Mouse (Mus musculus) lung, embryonic 15.5 days (tissue): ENCODE results near the gene Calhm6. TPM values are rescaled to one million over a fixed set of nuclear protein-coding genes. Genes with fewer than 3 reads are reported as not detected.

Experiments
- ATAC-seq: fragments of 200-750 bp; cut with Nextera tagmentation; 2 replicates; pipeline ENCODE4 v1.8.0; 2017; ENCODE audit warnings: moderate number of reproducible peaks, borderline replicate concordance; ENCODE audit not compliant: low FRiP score, low TSS enrichment; ENCODE audit errors: extremely low read depth
- H3K27ac ChIP-seq: fragments of 300-500 bp; sonication (generic); 2 replicates; pipeline ENCODE4 v1.5.1; 2015; ENCODE audit warnings: moderate library complexity, mild to moderate bottlenecking, inconsistent platforms
- H3K27me3 ChIP-seq: fragments of 300-500 bp; sonication (generic); 2 replicates; pipeline ENCODE4 v1.6.1; 2015; ENCODE audit warnings: inconsistent platforms
- H3K36me3 ChIP-seq: fragments of 300-500 bp; sonication (generic); 2 replicates; pipeline ENCODE4 v1.6.1; 2015; ENCODE audit warnings: inconsistent platforms
- H3K4me1 ChIP-seq: fragments of 300-500 bp; sonication (generic); 2 replicates; pipeline ENCODE4 v1.6.1; 2015; ENCODE audit warnings: inconsistent platforms
- H3K4me2 ChIP-seq: fragments of 300-500 bp; sonication (generic); 2 replicates; pipeline ENCODE4 v1.6.1; 2015; ENCODE audit warnings: inconsistent platforms, mild to moderate bottlenecking, moderate library complexity
- H3K4me3 ChIP-seq: fragments of 300-500 bp; sonication (generic); 2 replicates; pipeline ENCODE4 v1.5.1; 2015; ENCODE audit warnings: mild to moderate bottlenecking, inconsistent platforms
- H3K9ac ChIP-seq: fragments of 300-500 bp; sonication (generic); 2 replicates; pipeline ENCODE4 v1.6.1; 2015; ENCODE audit warnings: inconsistent platforms
- H3K9me3 ChIP-seq: fragments of 300-500 bp; sonication (generic); 2 replicates; pipeline ENCODE4 v1.6.1; 2016; ENCODE audit warnings: inconsistent platforms
- WGBS: fragments of 180-500 bp; shearing (Covaris S2); methylation state at CpG from one replicate; pipeline ENCODE4 v1.1.7; 2015; 5-methylcytosine and 5-hydroxymethylcytosine counted together
- polyA plus RNA-seq: library from polyadenylated mRNA; unstranded; fragments of >200 nt; fragmentation: Nextera tagmentation; extraction: Ambion mirVana; gene quantifications from 2 replicates; pipeline ENCODE4 v1.2.1, GENCODE M21; 2015

Calhm6 gene
- polyA plus RNA-seq, 1 experiment from 2014 or later: 1.2 TPM

- Histone ChIP-seq H3K4me3 (no peak overlapping the region), H3K27me3 (no peaks in the 10 kb centered on the region), H3K9ac (no peak overlapping the region), H3K27ac (no peak overlapping the region), H3K4me2 (no peak overlapping the region), H3K4me1 (no peaks in the 10 kb centered on the region), H3K9me3 (no peaks in the 10 kb centered on the region), H3K36me3 (no peaks in the 10 kb centered on the region)
- 58% methylated on average over 4 of the region's 4 CpGs for WGBS
- no peak for ATAC-seq
Measured at GRCm38 (mm10) chr10:34139768-34140167, 12.0 kb upstream of the Calhm6 start.

- WGBS: 36% methylated on average over 6 of the region's 6 CpGs
- H3K27me3 ChIP-seq: no peaks in the 10 kb centered on the region
- no peak for ATAC-seq
- no peaks in the 10 kb centered on the region for H3K4me1 ChIP-seq
- no peak overlapping the region for H3K4me3 ChIP-seq
- H3K36me3 ChIP-seq: no peaks in the 10 kb centered on the region
- no peak overlapping the region for H3K27ac ChIP-seq
- no peak overlapping the region for H3K4me2 ChIP-seq
- H3K9ac ChIP-seq: no peak overlapping the region
- H3K9me3 ChIP-seq: no peaks in the 10 kb centered on the region
Measured at GRCm38 (mm10) chr10:34138027-34138426, 10.2 kb upstream of the Calhm6 start.

GRCm38 (mm10) chr10:34136432-34136831, 8.6 kb upstream of the Calhm6 start:
- H3K4me2 ChIP-seq: no peak overlapping the region
- H3K4me3 ChIP-seq: no peak overlapping the region
- no peaks in the 10 kb centered on the region for H3K27me3 ChIP-seq
- ATAC-seq: no peak
- H3K4me1 ChIP-seq: no peaks in the 10 kb centered on the region
- no peak overlapping the region for H3K27ac ChIP-seq
- H3K9me3 ChIP-seq: no peaks in the 10 kb centered on the region
- WGBS: 22% methylated on average over 6 of the region's 6 CpGs
- H3K9ac ChIP-seq: no peak overlapping the region
- no peaks in the 10 kb centered on the region for H3K36me3 ChIP-seq

- Histone ChIP-seq H3K9ac (no peak overlapping the region), H3K4me2 (no peak overlapping the region), H3K36me3 (no peaks in the 10 kb centered on the region), H3K4me3 (no peak overlapping the region), H3K27ac (no peak overlapping the region), H3K27me3 (no peaks in the 10 kb centered on the region), H3K4me1 (peaks cover 13% of the 10 kb centered on the region; the same call in 1 of the 2 replicates), H3K9me3 (no peaks in the 10 kb centered on the region)
- WGBS: 63% methylated on average over 2 of the region's 2 CpGs
- ATAC-seq: no peak
Measured at GRCm38 (mm10) chr10:34131356-34131755, 3.6 kb upstream of the Calhm6 start.

- no peak for ATAC-seq
- Histone ChIP-seq H3K9me3 (no peaks in the 10 kb centered on the region), H3K36me3 (no peaks in the 10 kb centered on the region), H3K4me1 (peaks cover 13% of the 10 kb centered on the region; the same call in 1 of the 2 replicates), H3K27ac (no peak overlapping the region), H3K27me3 (no peaks in the 10 kb centered on the region), H3K4me3 (no peak overlapping the region), H3K9ac (no peak overlapping the region), H3K4me2 (no peak overlapping the region)
- WGBS: 67% methylated on average over 6 of the region's 6 CpGs
Measured at GRCm38 (mm10) chr10:34128391-34128790, 607 bp upstream of the Calhm6 start.

- Histone ChIP-seq H3K4me3 (no peak overlapping the region), H3K9me3 (no peaks in the 10 kb centered on the region), H3K4me1 (no peaks in the 10 kb centered on the region), H3K36me3 (no peaks in the 10 kb centered on the region), H3K27ac (no peak overlapping the region), H3K9ac (no peak overlapping the region), H3K4me2 (no peak overlapping the region), H3K27me3 (no peaks in the 10 kb centered on the region)
- WGBS: 89% methylated on average over 2 of the region's 2 CpGs
- no peak for ATAC-seq
Measured at GRCm38 (mm10) chr10:34118421-34118820, 9.4 kb downstream of the Calhm6 start.

- Histone ChIP-seq H3K4me2 (no peak overlapping the region), H3K4me1 (no peaks in the 10 kb centered on the region), H3K9ac (no peak overlapping the region), H3K27ac (no peak overlapping the region), H3K27me3 (no peaks in the 10 kb centered on the region), H3K9me3 (no peaks in the 10 kb centered on the region), H3K36me3 (no peaks in the 10 kb centered on the region), H3K4me3 (no peak overlapping the region)
- no peak for ATAC-seq
Measured at GRCm38 (mm10) chr10:34117770-34118169, 10.0 kb downstream of the Calhm6 start.

GRCm38 (mm10) chr10:34117131-34117530, 10.7 kb downstream of the Calhm6 start:
- Histone ChIP-seq H3K4me3 (no peak overlapping the region), H3K27me3 (no peaks in the 10 kb centered on the region), H3K27ac (no peak overlapping the region), H3K9me3 (no peaks in the 10 kb centered on the region), H3K9ac (no peak overlapping the region), H3K4me1 (no peaks in the 10 kb centered on the region), H3K36me3 (no peaks in the 10 kb centered on the region), H3K4me2 (no peak overlapping the region)
- WGBS: 40% methylated on average over 3 of the region's 3 CpGs
- ATAC-seq: no peak

GRCm38 (mm10) chr10:34111964-34112738, 15.6 kb downstream of the Calhm6 start:
- 59% methylated on average over 4 of the region's 4 CpGs for WGBS
- Histone ChIP-seq H3K27ac (no peak overlapping the region), H3K27me3 (no peaks in the 10 kb centered on the region), H3K4me2 (no peak overlapping the region), H3K4me3 (no peak overlapping the region), H3K9me3 (no peaks in the 10 kb centered on the region), H3K4me1 (no peaks in the 10 kb centered on the region), H3K9ac (no peak overlapping the region), H3K36me3 (no peaks in the 10 kb centered on the region)
- no peak for ATAC-seq

GRCm38 (mm10) chr10:34110863-34111465, 16.8 kb downstream of the Calhm6 start:
- H3K4me2 ChIP-seq: no peak overlapping the region
- ATAC-seq: no peak
- H3K36me3 ChIP-seq: no peaks in the 10 kb centered on the region
- H3K9ac ChIP-seq: no peak overlapping the region
- no peaks in the 10 kb centered on the region for H3K4me1 ChIP-seq
- H3K27me3 ChIP-seq: no peaks in the 10 kb centered on the region
- no peaks in the 10 kb centered on the region for H3K9me3 ChIP-seq
- WGBS: 66% methylated on average over 13 of the region's 13 CpGs
- H3K4me3 ChIP-seq: no peak overlapping the region
- H3K27ac ChIP-seq: no peak overlapping the region

GRCm38 (mm10) chr10:34096418-34096883, 31.3 kb downstream of the Calhm6 start, which contains the start of gene Calhm5:
Gene Calhm5 (minus strand): TSS chr10:34096519.
- H3K9me3 ChIP-seq: no peaks in the 10 kb centered on the region
- no peaks in the 10 kb centered on the region; the same call in 1 of the 2 replicates for H3K4me1 ChIP-seq
- H3K4me3 ChIP-seq: peak within 1 kb of the TSS; percentile 28
- H3K4me2 ChIP-seq: peak within 1 kb of the TSS; percentile 50
- peak within 1 kb of the TSS; percentile 22; the same call in 1 of the 2 replicates for H3K9ac ChIP-seq
- H3K27me3 ChIP-seq: no peaks in the 10 kb centered on the region
- no peaks in the 10 kb centered on the region for H3K36me3 ChIP-seq
- H3K27ac ChIP-seq: peak within 1 kb of the TSS; percentile 37; the same call in 1 of the 2 replicates
- peak; percentile 87; the same call in 1 of the 2 replicates for ATAC-seq
- 10% methylated on average over 9 of the region's 9 CpGs for WGBS

GRCm38 (mm10) chr10:34095964-34096363, 31.8 kb downstream of the Calhm6 start:
- H3K4me1 ChIP-seq: no peaks in the 10 kb centered on the region; the same call in 1 of the 2 replicates
- no peaks in the 10 kb centered on the region for H3K27me3 ChIP-seq
- H3K9ac ChIP-seq: peak overlapping the region; percentile 22; the same call in 1 of the 2 replicates
- H3K36me3 ChIP-seq: no peaks in the 10 kb centered on the region
- H3K27ac ChIP-seq: peak overlapping the region; percentile 37; the same call in 1 of the 2 replicates
- peak overlapping the region; percentile 50 for H3K4me2 ChIP-seq
- peak; percentile 39; the same call in 1 of the 2 replicates for ATAC-seq
- peak overlapping the region; percentile 28 for H3K4me3 ChIP-seq
- no peaks in the 10 kb centered on the region for H3K9me3 ChIP-seq
- 62% methylated on average over 12 of the region's 12 CpGs for WGBS
